Mouse (Mus musculus): ENCODE results near the gene Mbnl1. TPM values are rescaled to one million over a fixed set of nuclear protein-coding genes. Genes with fewer than 3 reads are reported as not detected.
A peak's percentile ranks its signal among the peaks of the same experiment; 100 is the strongest.

The Mbnl1 gene
- total and polyA plus RNA-seq, 3 experiments: 55.8 to 237 (median 215) TPM

DNA sequence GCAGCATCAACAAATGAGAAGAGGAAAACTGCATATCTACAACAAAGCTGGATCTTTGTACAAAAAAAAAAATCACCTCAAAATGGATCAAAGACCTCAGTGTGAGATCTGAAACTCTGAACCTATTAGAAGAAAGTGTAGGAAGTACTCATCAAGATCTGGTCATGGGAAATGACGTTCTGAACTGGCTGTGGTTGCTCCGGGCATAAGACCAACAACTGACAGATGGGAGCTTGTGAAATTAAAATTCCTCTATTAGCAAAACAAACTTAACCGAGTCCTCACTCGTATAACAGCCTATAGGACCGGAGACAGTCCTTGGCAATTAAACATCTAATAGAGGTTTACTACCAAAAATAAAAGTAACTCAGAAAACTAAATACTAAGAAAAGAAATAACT lies 166.5 kb downstream of the Mbnl1 start:
- Histone ChIP-seq H3K27ac (no peak overlapping the region), H3K79me2 (replicated peaks; ENCODE audit: control insufficient read depth, insufficient read depth, low read length) (no peaks in the 10 kb centered on the region), H3K4me1 (ENCODE audit: control insufficient read depth, insufficient read depth, low read length) (no peaks in the 10 kb centered on the region), H3K36me3 (ENCODE audit: control insufficient read depth, insufficient read depth, low read length) (no peaks in the 10 kb centered on the region), H3K9ac (ENCODE audit: low read depth, low read length) (no peak overlapping the region), H3K4me3 (no peak overlapping the region), H3K27me3 (ENCODE audit: control insufficient read depth, insufficient read depth, low read length) (no peaks in the 10 kb centered on the region)
- peak; percentile 28 to 45 for DNase-seq
- intact Hi-C loops (cut with DNase I): no loop called here
- TF ChIP-seq EP300 (IDR thresholded peaks at IDR 0.05; ENCODE audit: insufficient read depth, low read depth, low read length): no peak
- no peak for TF ChIP-seq POLR2A (IDR thresholded peaks at IDR 0.05; ENCODE audit: insufficient read depth, low read depth, low read length)
- no peak for TF ChIP-seq CTCF (IDR thresholded peaks at IDR 0.05)
- WGBS: 56% methylated on average over 5 of the region's 5 CpGs

DNA sequence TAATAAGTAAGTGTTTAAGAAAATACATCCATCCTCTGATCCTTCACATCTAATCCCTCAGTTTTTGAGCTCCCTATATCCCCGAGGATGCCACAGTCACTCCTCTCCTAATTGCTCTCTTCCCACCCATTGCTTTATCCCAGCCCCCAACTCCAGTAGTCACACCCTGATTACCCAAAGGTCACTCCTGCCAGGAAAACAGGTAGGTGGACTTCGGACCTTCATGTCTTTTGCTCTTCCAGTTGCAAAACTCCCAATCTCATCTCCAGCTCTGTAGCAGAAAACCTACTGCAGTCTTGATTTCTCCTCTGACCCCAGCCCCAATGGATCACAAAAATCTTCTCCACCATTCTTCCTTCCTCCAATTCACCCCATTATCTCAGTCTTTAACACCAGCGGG lies 169.6 kb downstream of the Mbnl1 start:
- TF ChIP-seq CTCF (IDR thresholded peaks at IDR 0.05) (no peak), POLR2A (IDR thresholded peaks at IDR 0.05; ENCODE audit: insufficient read depth, low read depth, low read length) (no peak)
- Histone ChIP-seq H3K27ac (no peak overlapping the region), H3K79me2 (replicated peaks; ENCODE audit: control insufficient read depth, insufficient read depth, low read length) (no peaks in the 10 kb centered on the region), H3K36me3 (ENCODE audit: control insufficient read depth, insufficient read depth, low read length) (no peaks in the 10 kb centered on the region), H3K4me3 (no peak overlapping the region), H3K27me3 (ENCODE audit: control insufficient read depth, insufficient read depth, low read length) (no peaks in the 10 kb centered on the region), H3K9ac (ENCODE audit: low read depth, low read length) (no peak overlapping the region), H3K4me1 (ENCODE audit: control insufficient read depth, insufficient read depth, low read length) (no peaks in the 10 kb centered on the region)
- intact Hi-C loops (cut with DNase I): loop anchor here (5.0 kb wide), 1 partner anchor 545 kb away; no protein-coding TSS in a partner anchor
- WGBS: 77% methylated on average over 3 of the region's 3 CpGs
- no peak for DNase-seq

DNA sequence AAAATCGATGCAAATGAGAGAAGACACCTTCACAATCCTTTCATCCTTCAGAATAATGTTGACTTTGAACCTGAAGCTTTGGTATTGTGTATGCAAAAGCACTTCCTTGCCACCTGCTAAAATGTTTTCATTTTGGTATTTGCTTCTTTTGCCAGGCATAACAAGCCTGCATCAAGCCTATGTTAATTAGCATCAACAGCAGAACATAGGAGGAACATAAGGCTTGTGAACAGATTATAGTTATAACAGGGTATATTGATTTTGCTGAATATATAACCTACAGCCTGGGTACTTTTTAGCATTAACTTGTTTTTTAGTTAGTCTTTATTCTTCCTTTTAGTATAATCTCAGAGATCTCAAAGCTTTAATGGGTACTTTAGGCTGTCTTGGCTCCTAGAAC lies 172.9 kb downstream of the Mbnl1 start:
- TF ChIP-seq EP300 (IDR thresholded peaks at IDR 0.05; ENCODE audit: insufficient read depth, low read depth, low read length): no peak
- no peak for TF ChIP-seq POLR2A (IDR thresholded peaks at IDR 0.05; ENCODE audit: insufficient read depth, low read depth, low read length)
- no peak for TF ChIP-seq CTCF (IDR thresholded peaks at IDR 0.05)
- DNase-seq: no peak
- no peak overlapping the region for H3K4me3 ChIP-seq
- H3K79me2 ChIP-seq (replicated peaks; ENCODE audit: control insufficient read depth, insufficient read depth, low read length): no peaks in the 10 kb centered on the region
- no peak overlapping the region for H3K9ac ChIP-seq (ENCODE audit: low read depth, low read length)
- H3K27ac ChIP-seq: no peak overlapping the region
- H3K36me3 ChIP-seq (ENCODE audit: control insufficient read depth, insufficient read depth, low read length): no peaks in the 10 kb centered on the region
- H3K27me3 ChIP-seq (ENCODE audit: control insufficient read depth, insufficient read depth, low read length): no peaks in the 10 kb centered on the region
- 65% methylated on average over 1 of the region's 1 CpGs for WGBS
- intact Hi-C loops (cut with DNase I): no loop called here
- H3K4me1 ChIP-seq (ENCODE audit: control insufficient read depth, insufficient read depth, low read length): no peaks in the 10 kb centered on the region

DNA sequence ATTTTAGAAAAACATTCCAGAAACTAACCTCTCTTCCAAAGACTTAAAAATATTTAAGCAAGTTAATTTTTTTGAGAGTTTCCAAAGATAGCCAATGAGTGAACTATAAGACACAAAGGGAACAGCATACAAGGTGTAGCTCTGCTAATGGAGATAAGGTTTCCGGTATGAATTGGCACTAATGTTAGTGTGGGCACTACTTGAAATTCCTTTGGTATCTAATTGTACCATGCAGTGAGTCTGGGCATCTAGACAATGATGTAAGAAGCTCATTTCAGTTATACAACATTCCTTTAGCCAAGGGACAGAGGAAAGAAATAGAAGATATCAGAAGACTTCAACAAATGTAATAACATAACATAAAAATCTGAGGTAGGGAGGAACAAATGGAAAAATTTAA lies 175.7 kb downstream of the Mbnl1 start:
- no peak overlapping the region for H3K4me3 ChIP-seq
- no peak for DNase-seq
- H3K9ac ChIP-seq (ENCODE audit: low read depth, low read length): no peak overlapping the region
- H3K4me1 ChIP-seq (ENCODE audit: control insufficient read depth, insufficient read depth, low read length): no peaks in the 10 kb centered on the region
- no peak for TF ChIP-seq EP300 (IDR thresholded peaks at IDR 0.05; ENCODE audit: insufficient read depth, low read depth, low read length)
- no peak for TF ChIP-seq CTCF (IDR thresholded peaks at IDR 0.05)
- no peaks in the 10 kb centered on the region for H3K36me3 ChIP-seq (ENCODE audit: control insufficient read depth, insufficient read depth, low read length)
- H3K79me2 ChIP-seq (replicated peaks; ENCODE audit: control insufficient read depth, insufficient read depth, low read length): no peaks in the 10 kb centered on the region
- no peaks in the 10 kb centered on the region for H3K27me3 ChIP-seq (ENCODE audit: control insufficient read depth, insufficient read depth, low read length)
- WGBS: 41% methylated on average over 1 of the region's 1 CpGs
- no peak overlapping the region for H3K27ac ChIP-seq
- intact Hi-C loops (cut with DNase I): no loop called here

DNA sequence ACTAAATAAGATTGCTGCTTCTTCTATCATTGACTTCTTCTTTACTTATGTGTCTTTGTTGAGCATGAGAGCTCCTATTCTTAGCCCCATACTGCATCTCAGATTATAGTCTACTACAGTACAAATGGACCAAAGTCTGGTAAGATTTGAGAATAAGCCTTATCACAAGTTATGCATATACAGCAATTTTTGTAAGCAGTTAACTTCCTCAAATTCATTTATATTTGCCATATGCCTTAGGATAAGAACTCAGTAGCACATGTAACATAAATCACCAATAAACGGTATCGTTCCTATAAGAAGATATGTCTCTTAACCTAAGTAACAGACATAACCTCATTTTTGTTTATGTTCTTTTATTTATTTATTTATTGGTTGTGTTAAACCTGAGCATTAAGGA lies 188.1 kb downstream of the Mbnl1 start:
- Histone ChIP-seq H3K79me2 (replicated peaks; ENCODE audit: control insufficient read depth, insufficient read depth, low read length) (no peaks in the 10 kb centered on the region), H3K27ac (no peak overlapping the region), H3K27me3 (ENCODE audit: control insufficient read depth, insufficient read depth, low read length) (no peaks in the 10 kb centered on the region), H3K4me1 (ENCODE audit: control insufficient read depth, insufficient read depth, low read length) (no peaks in the 10 kb centered on the region), H3K36me3 (ENCODE audit: control insufficient read depth, insufficient read depth, low read length) (no peaks in the 10 kb centered on the region), H3K9ac (ENCODE audit: low read depth, low read length) (no peak overlapping the region), H3K4me3 (no peak overlapping the region)
- TF ChIP-seq EP300 (IDR thresholded peaks at IDR 0.05; ENCODE audit: insufficient read depth, low read depth, low read length) (no peak), POLR2A (IDR thresholded peaks at IDR 0.05; ENCODE audit: insufficient read depth, low read depth, low read length) (no peak), CTCF (IDR thresholded peaks at IDR 0.05) (no peak)
- intact Hi-C loops (cut with DNase I): no loop called here
- DNase-seq: no peak
- 96% methylated on average over 2 of the region's 2 CpGs for WGBS

Measured in heart, adult 2 months (tissue).